Mouse (Mus musculus): ENCODE data around the gene Synpo2.

DNA sequence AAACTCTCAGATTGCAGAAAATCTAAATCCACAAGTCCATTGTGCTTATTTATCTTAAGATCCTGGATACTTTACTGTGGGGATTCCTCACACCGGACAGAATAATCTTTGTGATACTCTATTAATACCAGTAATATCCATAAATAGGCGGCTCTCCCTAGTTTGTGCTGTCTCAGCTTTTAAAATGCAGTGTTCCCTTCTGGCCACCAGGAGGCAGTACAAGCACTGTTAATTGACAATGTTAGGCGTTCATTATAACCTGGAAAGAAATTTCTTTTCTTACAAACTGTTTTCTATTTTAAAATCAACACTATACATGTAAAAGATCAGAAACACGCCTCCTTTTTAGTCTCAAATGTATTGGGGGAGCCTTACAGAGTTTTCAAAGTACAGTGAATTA, 75.2 kb downstream of the Synpo2 start:
- no peak for TF ChIP-seq FLI1 (IDR thresholded peaks at IDR 0.05; ENCODE audit: low read length)
- no peak for TF ChIP-seq GATA1 (IDR thresholded peaks at IDR 0.05; ENCODE audit: borderline replicate concordance, low read length)
